Mouse (Mus musculus) adrenal gland, adult 2 months (tissue): ENCODE measurements around the gene Lsm4. TPM values are rescaled to one million over a fixed set of nuclear protein-coding genes. Genes with fewer than 3 reads are reported as not detected.

Source experiments
- DNase-seq: peaks from one replicate; pipeline ENCODE4 v3.0.0; 2021
- polyA plus RNA-seq: library from polyadenylated mRNA; depleted of rRNA; stranded (reverse); fragments of >200 nt; gene quantifications from 2 replicates; pipeline ENCODE4 v1.2.3, GENCODE M21; 2012
- total RNA-seq, 2 experiments: library from RNA; stranded (reverse); gene quantifications; 2 replicates each; pipeline ENCODE4 v1.2.3; 2021

Lsm4 gene
- total and polyA plus RNA-seq, 3 experiments = 65.2 to 88.5 (median 81.3) TPM

- DNase-seq = peak; percentile 95
Observed at GRCm38 (mm10) chr8:70700555-70700922, 27.5 kb downstream of the Lsm4 start.

DNA sequence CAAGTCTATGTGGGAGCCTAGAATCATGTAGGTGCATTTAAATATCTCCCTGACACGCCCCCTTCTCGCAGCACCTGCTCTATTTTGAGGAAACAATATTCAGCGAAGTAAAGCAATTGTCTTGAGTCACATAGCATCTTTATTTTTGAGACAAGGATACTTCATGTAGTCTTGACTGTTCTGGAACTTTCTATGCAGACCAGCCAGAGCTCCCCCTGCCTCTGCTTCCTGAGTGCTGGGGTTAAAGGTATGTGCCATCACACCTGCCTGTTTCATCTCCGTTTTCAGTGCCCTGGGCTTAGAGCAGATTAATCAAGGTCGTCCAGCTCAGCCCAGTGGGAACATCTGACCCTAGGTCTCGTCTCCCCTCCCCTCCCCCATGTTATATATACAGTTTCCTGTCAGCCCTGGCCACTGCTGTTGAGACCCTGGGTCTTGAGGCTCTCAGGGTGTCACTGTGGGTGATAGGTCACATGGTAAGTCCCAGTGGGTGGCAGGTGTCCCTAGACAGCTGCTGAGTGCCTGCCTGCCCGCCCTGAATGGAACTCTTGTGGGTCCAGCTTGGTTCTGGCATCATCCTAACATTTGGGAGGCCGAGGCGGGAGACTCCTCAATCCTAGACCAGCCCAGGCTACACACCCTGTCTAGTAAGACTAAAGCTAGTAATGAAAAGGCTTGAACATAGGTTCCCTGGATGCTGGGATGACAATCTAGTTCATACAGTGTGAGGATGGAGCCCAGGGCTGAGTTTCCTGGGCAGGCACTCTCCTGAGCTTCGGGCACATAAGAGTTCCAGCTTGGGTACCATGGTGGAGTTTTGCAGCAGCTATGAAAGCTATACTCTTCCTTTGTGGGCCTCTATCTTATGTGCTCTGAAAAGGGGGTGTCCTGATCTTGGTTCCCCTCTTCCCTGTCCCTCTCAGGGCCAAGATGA, 28.3 kb downstream of the Lsm4 start:
- no peak for DNase-seq

DNA sequence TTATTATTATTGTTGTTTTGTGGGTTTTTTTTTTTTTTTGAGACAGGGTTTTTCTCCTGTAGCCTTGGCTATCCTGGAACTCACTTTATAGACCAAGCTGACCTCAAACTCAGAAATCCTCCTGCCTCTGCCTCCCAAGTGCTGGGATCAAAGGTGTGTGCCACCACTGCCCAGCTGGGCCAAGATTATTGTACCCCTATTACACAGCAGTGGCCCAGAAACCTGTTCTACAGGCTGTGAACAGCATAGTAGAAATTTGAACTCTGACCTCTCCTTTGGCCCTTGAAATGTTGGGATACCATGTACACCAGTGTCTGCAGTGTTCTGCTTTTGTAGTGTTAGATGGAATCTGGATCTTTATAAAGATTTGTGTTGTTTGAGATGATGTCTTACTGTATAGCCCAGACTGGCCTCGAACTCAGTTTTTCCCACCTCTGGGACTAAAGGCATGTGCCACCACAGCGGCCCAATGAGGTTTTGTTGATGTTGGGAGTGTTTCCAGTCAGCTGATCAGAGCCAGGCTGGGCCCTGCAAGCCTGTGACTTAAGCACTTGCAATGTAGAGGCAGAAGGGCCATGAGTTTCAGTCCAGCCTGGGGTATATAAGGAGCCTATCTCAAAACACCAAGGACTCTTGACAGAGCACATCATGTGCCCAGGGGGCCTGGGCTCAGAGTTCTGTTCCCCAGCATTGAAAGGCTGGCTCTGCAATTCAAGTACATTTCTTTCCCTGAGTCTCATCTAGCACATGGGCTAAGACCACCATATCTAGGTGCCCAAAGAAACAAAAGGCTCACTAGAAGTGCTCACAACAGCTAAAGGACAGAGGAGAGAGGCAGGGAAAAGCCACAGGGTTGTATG, 29.2 kb downstream of the Lsm4 start:
- DNase-seq = no peak

- peak; percentile 91 for DNase-seq
Observed at GRCm38 (mm10) chr8:70702842-70703182, 29.8 kb downstream of the Lsm4 start.

DNA sequence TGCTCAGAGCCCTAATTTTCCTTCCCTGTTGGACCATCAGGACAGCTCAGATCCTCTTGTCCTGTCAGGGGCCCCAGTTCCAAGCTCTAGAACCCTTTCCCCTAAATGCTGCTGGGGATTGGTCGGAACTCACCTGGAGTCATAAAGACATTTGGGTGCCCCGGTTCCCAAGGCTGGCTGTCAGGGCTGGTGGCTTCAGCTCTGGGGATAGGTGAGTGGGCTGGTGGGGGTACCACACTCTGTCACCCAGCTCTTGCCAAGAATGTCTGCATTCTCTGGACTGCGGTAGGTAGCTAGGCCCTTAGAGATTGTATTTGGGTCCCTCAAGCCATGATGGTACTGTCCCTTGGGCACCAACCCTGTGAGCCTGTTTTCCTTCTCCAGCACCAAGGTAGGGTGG, 30.2 kb downstream of the Lsm4 start, which contains the start of gene Iqcn:
Gene Iqcn, plus strand, starts transcription at position 171 of the 400 bp plus-strand sequence.
- no peak for DNase-seq

DNA sequence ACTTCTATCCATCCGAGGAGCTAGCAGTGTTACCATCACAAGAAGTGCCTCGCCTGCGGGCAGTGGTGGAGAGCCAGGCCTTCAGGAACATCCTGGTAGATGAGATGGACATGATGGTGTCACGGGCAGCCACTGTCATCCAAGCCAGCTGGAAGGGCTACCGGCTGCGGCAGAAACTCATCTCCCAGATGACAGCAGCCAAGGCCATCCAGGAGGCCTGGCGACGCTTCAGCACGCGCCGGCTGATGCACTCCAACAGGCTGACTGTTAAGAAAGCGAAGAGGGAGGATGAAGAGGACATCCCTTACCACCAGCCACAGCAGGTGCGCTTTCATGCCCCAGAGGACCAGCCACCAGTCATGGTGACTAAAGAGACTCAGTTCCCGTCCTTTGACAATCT, 35.2 kb downstream of the Lsm4 start:
- DNase-seq = peak; percentile 86

DNA sequence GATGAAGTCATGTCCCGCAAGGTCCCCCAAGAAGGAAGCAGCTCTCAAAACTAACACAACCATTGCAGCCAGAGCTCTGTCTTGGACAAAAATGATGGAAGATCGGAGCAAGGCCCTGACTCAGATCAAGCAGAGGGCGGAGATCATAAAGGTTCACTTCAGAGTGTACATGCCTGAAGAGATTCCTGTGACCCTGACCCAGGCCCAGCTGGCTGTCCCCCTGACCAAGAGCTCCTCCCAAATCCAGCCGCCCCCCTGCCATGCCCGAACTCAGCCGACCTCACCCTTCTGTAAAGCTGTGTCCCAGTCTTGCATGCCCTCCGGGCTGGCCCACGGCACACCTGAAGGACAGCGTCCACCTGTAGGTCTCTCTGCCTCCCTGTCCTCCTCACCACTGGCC, 36.7 kb downstream of the Lsm4 start:
- peak; percentile 23 for DNase-seq

DNA sequence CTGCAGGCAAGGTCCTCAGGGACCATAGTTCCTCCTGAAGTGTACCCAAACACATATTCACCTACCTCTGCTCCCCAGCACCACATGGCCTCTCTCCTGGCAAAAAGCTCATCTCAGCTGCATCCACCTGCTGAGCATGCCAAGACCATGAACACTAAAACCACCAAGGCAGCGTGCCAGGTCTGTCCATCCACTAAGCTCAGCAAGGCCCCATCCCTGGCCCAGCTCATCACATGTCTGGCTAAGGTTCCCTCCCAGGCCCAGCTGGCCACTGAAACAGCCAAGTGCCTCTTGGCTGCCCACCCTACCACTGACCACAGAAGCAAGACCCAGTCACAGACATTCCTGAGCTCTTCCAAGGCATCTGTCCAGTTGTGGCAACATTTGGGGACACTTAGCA, 37.2 kb downstream of the Lsm4 start:
- peak; percentile 72 for DNase-seq

DNA sequence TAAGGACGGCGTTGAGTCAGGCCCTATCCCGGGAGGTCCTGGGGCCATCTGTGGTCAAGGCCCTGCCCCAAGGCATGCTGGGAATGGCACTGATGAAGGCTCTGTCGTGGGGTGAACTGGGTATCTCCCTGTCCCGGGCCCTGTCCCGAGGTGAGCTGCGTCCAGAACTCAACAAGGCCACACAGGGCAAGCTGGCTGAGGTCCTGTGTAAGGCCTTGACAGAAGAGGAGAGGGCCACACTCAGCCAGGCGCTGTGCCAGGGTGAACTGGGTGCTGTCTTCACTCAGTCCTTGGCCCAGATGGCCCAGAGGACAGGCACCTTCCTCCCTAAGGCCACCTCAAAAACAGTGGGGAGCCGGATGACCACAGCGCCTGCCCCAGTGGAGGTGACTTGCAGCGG, 38.0 kb downstream of the Lsm4 start:
- DNase-seq = peak; percentile 91

DNA sequence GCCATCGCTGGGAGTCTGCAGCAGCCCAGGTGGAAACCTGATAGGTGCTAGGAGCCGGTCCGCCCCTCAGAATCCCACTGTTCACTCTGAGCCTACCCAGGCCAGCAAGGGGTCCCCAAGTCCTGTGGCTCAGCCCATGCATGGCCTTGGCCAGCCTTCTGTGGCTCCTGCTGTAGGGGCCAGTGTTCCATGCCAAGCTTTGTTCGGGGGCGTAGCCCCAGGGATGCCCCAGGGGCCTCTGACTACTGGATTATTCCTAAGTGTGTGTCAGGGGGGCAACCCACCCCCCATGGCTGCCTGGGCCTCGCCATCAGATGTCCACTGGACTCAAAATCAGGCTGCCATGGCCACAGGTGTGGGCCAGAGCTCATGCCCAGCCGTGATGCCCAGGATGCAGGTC, 40.9 kb downstream of the Lsm4 start:
- no peak for DNase-seq

GRCm38 (mm10) chr8:70715086-70715485, 42.0 kb downstream of the Lsm4 start:
- DNase-seq = peak; percentile 62

DNA sequence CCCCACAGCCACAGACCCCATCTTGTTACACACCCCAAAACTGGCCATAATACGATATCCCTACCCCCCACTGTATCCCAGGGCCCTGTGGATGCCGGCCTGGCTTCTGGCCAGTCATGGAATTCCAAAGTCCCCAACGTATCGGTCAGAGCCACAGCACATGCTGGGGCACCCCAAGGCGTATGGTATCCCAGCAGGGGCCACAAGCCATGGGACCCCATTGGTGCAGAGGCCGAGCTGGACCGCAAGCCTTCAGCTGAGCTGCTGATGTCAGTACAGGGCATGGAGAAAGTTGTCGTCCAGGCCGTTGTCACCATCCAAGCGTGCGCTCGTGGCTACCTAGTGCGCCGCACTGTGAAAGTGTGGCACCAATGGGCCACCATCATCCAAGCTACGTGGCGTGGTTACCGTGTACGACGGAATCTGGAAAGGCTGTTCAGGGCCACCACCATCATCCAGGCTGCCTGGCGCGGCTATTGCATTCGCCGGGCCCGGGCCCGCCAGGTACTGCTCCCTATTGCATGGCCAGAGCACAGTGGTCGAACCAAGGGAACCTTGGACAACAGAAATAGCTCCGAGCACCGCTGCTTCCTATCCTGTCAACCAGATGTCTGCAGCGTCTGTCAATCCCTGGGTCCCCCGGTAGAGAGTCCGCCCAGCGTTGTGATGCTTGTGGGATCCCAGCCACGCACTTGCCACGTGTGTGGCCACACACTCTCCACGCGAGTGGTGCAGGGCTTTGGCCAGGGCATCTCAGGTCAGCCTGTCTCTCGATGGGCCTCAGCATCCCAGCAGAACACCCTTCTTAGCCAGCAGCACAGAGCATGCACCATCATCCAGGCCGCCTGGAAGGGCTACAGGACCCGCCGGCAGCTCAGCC, 43.7 kb downstream of the Lsm4 start:
- DNase-seq = no peak

DNA sequence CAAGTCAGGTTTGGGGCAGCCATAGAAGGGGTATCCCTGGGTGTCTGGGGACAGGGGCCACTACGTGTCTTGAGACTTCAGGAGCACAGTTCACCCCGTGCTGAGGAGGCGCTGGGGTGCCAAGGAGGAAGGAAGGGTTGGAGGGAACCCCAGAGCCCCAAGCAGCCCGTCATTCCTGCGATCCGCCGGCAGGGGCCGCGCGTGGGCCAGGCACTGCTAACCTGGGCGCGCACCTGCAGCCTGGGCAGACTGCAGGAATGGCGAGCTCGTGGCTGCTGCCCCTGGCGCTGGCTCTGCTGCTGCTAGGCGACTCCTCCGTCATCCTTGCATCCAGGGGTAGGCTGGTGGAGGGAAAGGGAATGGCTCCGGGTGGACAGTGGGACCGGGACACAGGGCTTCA, 45.2 kb downstream of the Lsm4 start, which contains the start of gene Gm3336:
Gene Gm3336, plus strand, starts transcription at position 247 of the 400 bp plus-strand sequence.
- DNase-seq = peak; percentile 66

- peak; percentile 29 for DNase-seq
Observed at GRCm38 (mm10) chr8:70719796-70720270, 46.8 kb downstream of the Lsm4 start.

DNA sequence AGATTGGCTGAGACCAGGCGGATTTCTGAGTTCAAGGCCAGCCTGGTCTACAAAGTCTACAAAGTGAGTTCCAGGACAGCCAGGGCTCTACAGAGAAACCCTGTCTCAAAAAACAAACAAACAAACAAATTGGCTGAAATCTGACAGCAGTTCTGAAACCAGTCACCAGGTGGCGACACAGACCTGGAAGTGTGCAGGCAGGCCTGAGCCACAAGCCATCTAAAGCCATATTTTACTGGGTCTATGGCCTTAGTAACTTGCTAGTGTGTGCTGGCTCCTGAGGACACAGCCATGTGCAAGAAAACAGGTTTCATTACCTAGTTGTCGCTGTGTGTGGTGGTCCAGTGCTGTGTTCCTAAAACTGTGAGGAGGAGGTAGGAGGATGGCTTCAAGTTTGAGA, 47.7 kb downstream of the Lsm4 start:
- DNase-seq = peak; percentile 70

GRCm38 (mm10) chr8:70721601-70722000, 48.6 kb downstream of the Lsm4 start:
- DNase-seq = no peak

- no peak for DNase-seq
Observed at GRCm38 (mm10) chr8:70723486-70724210, 50.6 kb downstream of the Lsm4 start, which contains the start of gene Pde4c. Pde4c (plus strand) TSS chr8:70723720.

DNA sequence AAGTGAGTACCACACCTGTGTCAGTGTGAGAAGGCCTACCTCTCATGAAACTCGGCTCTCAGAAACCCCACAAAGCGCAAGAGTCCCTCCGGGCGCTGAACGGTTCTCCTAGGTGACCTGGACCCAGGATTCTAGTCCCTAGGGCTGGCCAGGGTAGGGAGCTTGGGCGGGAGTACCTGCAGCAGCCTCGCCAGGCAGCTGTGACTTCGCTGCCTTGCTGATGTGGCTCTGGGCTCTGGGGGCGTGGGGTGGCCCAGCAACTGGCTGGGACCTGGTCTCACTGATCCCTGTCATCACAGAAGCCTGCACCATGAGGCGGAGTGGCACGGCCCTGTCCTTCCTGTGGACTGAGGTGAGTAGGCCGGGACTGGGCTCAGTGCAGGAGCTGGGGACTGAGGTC, 51.2 kb downstream of the Lsm4 start:
- DNase-seq = no peak

GRCm38 (mm10) chr8:70725792-70726447, 52.9 kb downstream of the Lsm4 start:
- peak; percentile 21 for DNase-seq

- no peak for DNase-seq
Observed at GRCm38 (mm10) chr8:70726721-70727120, 53.7 kb downstream of the Lsm4 start.
